Mouse (Mus musculus): ENCODE measurements around the gene Gm16181. TPM values are rescaled to one million over a fixed set of nuclear protein-coding genes. Genes with fewer than 3 reads are reported as not detected.
A peak's percentile ranks its signal among the peaks of the same experiment; 100 is the strongest.

Gene Gm16181
- polyA plus RNA-seq, 1 experiment from 2014 or later = not detected

- DNase-seq (ENCODE audit: low spot score, missing footprints) = peak; percentile 97
- WGBS = 4% methylated on average over 17 of the region's 18 CpGs
- Histone ChIP-seq H3K9ac (ENCODE audit: low read length) (peak overlapping the region; percentile 47), H3K4me1 (ENCODE audit: control insufficient read depth, insufficient read depth, low read length) (peaks cover 6% of the 10 kb centered on the region; the same call in 1 of the 2 replicates), H3K4me3 (ENCODE audit: low read depth, low read length) (peak overlapping the region; percentile 24), H3K36me3 (ENCODE audit: control insufficient read depth, insufficient read depth, low read length) (no peaks in the 10 kb centered on the region), H3K27me3 (ENCODE audit: control insufficient read depth, insufficient read depth, low read length) (no peaks in the 10 kb centered on the region), H3K4me2 (peak overlapping the region; percentile 45), H3K9me3 (ENCODE audit: control insufficient read depth, low read length) (no peaks in the 10 kb centered on the region), H3K27ac (ENCODE audit: low read depth, low read length) (no peak overlapping the region)
- ATAC-seq (ENCODE audit: low FRiP score) = 0 out of 2 replicates have a peak, but pooled peaks have one; percentile 48
These were observed 34.7 kb upstream of the Gm16181 start for GRCm38 (mm10) chr17:35185639-35186611.

- WGBS = 0% methylated on average over 4 of the region's 4 CpGs
- Histone ChIP-seq H3K9me3 (ENCODE audit: control insufficient read depth, low read length) (no peaks in the 10 kb centered on the region), H3K4me3 (ENCODE audit: low read depth, low read length) (no peak overlapping the region), H3K4me1 (ENCODE audit: control insufficient read depth, insufficient read depth, low read length) (peaks cover 6% of the 10 kb centered on the region; the same call in 1 of the 2 replicates), H3K27me3 (ENCODE audit: control insufficient read depth, insufficient read depth, low read length) (no peaks in the 10 kb centered on the region), H3K9ac (ENCODE audit: low read length) (no peak overlapping the region), H3K27ac (ENCODE audit: low read depth, low read length) (no peak overlapping the region), H3K36me3 (ENCODE audit: control insufficient read depth, insufficient read depth, low read length) (no peaks in the 10 kb centered on the region), H3K4me2 (peak overlapping the region; percentile 45; the same call in 1 of the 2 replicates)
- ATAC-seq (ENCODE audit: low FRiP score) (peak; percentile 19; the same call in 1 of the 2 replicates), DNase-seq (ENCODE audit: low spot score, missing footprints) (peak; percentile 90)
These were observed 34.0 kb upstream of the Gm16181 start for GRCm38 (mm10) chr17:35186681-35187080.

DNA sequence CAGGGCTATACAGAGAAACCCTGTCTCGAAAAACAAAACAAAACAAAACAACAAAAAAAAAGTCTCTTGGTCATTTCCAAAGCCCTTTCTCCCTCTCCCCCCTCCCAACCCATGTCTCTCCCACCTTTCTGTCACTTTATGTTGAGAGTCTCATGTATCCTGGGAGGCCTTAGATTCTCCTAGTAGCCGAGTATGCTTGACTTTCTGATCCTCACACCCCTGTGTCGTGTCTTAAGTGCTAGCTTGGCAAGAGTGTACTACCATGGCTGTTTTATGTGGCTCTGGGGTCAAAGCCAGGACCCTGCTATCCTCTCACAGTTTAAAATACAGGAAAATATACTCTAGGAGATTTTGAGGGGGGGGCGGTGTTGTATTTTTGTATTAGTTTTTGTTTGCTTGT, 33.3 kb upstream of the Gm16181 start:
- no peak for DNase-seq (ENCODE audit: low spot score, missing footprints)
- WGBS = 88% methylated on average over 4 of the region's 4 CpGs
- no peak overlapping the region for H3K27ac ChIP-seq (ENCODE audit: low read depth, low read length)

DNA sequence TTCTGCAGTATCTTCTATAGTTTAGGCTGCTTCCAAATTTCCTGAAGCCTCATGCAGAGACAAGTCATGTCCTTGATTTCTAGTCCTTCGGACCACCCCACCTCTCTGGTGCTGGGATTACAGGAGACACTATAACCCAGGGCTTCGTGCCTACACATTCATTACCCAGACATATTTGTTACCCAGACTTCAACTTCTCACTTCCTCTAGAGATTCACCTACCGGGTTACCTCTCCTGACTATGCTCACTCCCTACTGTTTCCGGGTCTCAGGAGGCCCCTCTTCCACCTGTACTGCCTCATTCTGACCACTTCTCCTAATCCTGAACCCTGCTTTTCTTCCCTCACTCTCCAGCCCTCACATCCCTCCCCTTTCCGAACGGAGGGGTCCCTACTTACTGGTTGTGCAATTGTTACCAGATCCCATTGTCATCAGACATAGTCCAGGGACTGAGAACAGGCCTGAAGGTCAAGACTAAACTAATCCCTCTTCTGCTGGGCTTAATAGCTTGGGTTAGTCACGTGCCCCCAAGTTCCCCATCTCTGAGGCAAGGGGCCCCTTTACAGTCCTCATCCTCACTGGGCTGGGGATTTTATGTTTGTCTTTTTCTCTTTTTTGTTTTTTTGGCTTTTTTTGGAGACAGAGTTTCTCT, 32.5 kb upstream of the Gm16181 start, which contains the start of gene Lst1:
Gene Lst1, minus strand, starts transcription at position 481 of the 652 bp plus-strand sequence.
- Histone ChIP-seq H3K9me3 (ENCODE audit: control insufficient read depth, low read length) (no peaks in the 10 kb centered on the region), H3K9ac (ENCODE audit: low read length) (no peak within 1 kb of the TSS), H3K4me2 (no peak within 1 kb of the TSS), H3K27ac (ENCODE audit: low read depth, low read length) (no peak within 1 kb of the TSS), H3K27me3 (ENCODE audit: control insufficient read depth, insufficient read depth, low read length) (no peaks in the 10 kb centered on the region), H3K36me3 (ENCODE audit: control insufficient read depth, insufficient read depth, low read length) (no peaks in the 10 kb centered on the region), H3K4me3 (ENCODE audit: low read depth, low read length) (no peak within 1 kb of the TSS), H3K4me1 (ENCODE audit: control insufficient read depth, insufficient read depth, low read length) (peaks cover 6% of the 10 kb centered on the region; the same call in 1 of the 2 replicates)
- no peak for ATAC-seq (ENCODE audit: low FRiP score)
- no peak for DNase-seq (ENCODE audit: low spot score, missing footprints)
- WGBS = 68% methylated on average over 7 of the region's 7 CpGs

More for the DNA sequence above, 33.3 kb upstream of the Gm16181 start:
- H3K4me1 ChIP-seq (ENCODE audit: control insufficient read depth, insufficient read depth, low read length) = peaks cover 6% of the 10 kb centered on the region; the same call in 1 of the 2 replicates
- no peak overlapping the region for H3K4me3 ChIP-seq (ENCODE audit: low read depth, low read length)
- no peak for ATAC-seq (ENCODE audit: low FRiP score)
- no peaks in the 10 kb centered on the region for H3K9me3 ChIP-seq (ENCODE audit: control insufficient read depth, low read length)
- H3K9ac ChIP-seq (ENCODE audit: low read length) = no peak overlapping the region
- H3K4me2 ChIP-seq = no peak overlapping the region
- H3K27me3 ChIP-seq (ENCODE audit: control insufficient read depth, insufficient read depth, low read length) = no peaks in the 10 kb centered on the region
- no peaks in the 10 kb centered on the region for H3K36me3 ChIP-seq (ENCODE audit: control insufficient read depth, insufficient read depth, low read length)

GRCm38 (mm10) chr17:35189186-35189585, 31.4 kb upstream of the Gm16181 start:
- Histone ChIP-seq H3K27ac (ENCODE audit: low read depth, low read length) (no peak overlapping the region), H3K4me3 (ENCODE audit: low read depth, low read length) (no peak overlapping the region), H3K9me3 (ENCODE audit: control insufficient read depth, low read length) (no peaks in the 10 kb centered on the region), H3K4me2 (no peak overlapping the region), H3K4me1 (ENCODE audit: control insufficient read depth, insufficient read depth, low read length) (peaks cover 6% of the 10 kb centered on the region; the same call in 1 of the 2 replicates), H3K27me3 (ENCODE audit: control insufficient read depth, insufficient read depth, low read length) (peaks cover 1% of the 10 kb centered on the region; the same call in 1 of the 2 replicates), H3K36me3 (ENCODE audit: control insufficient read depth, insufficient read depth, low read length) (no peaks in the 10 kb centered on the region), H3K9ac (ENCODE audit: low read length) (no peak overlapping the region)
- 82% methylated on average over 1 of the region's 1 CpGs for WGBS
- DNase-seq (ENCODE audit: low spot score, missing footprints) (no peak), ATAC-seq (ENCODE audit: low FRiP score) (no peak)

- H3K4me3 ChIP-seq (ENCODE audit: low read depth, low read length) = no peak overlapping the region
- H3K4me1 ChIP-seq (ENCODE audit: control insufficient read depth, insufficient read depth, low read length) = peaks cover 6% of the 10 kb centered on the region; the same call in 1 of the 2 replicates
- no peak overlapping the region for H3K9ac ChIP-seq (ENCODE audit: low read length)
- H3K36me3 ChIP-seq (ENCODE audit: control insufficient read depth, insufficient read depth, low read length) = no peaks in the 10 kb centered on the region
- 73% methylated on average over 4 of the region's 4 CpGs for WGBS
- no peak for ATAC-seq (ENCODE audit: low FRiP score)
- no peaks in the 10 kb centered on the region for H3K9me3 ChIP-seq (ENCODE audit: control insufficient read depth, low read length)
- peaks cover 10% of the 10 kb centered on the region for H3K27me3 ChIP-seq (ENCODE audit: control insufficient read depth, insufficient read depth, low read length)
- H3K4me2 ChIP-seq = no peak overlapping the region
- H3K27ac ChIP-seq (ENCODE audit: low read depth, low read length) = no peak overlapping the region
- no peak for DNase-seq (ENCODE audit: low spot score, missing footprints)
These were observed 30.5 kb upstream of the Gm16181 start for GRCm38 (mm10) chr17:35190096-35190495.

GRCm38 (mm10) chr17:35191723-35192122, 28.9 kb upstream of the Gm16181 start:
- H3K4me2 ChIP-seq = no peak overlapping the region
- H3K36me3 ChIP-seq (ENCODE audit: control insufficient read depth, insufficient read depth, low read length) = no peaks in the 10 kb centered on the region
- no peak overlapping the region for H3K9ac ChIP-seq (ENCODE audit: low read length)
- H3K27ac ChIP-seq (ENCODE audit: low read depth, low read length) = no peak overlapping the region
- WGBS = 63% methylated on average over 2 of the region's 2 CpGs
- H3K4me1 ChIP-seq (ENCODE audit: control insufficient read depth, insufficient read depth, low read length) = peaks cover 4% of the 10 kb centered on the region
- ATAC-seq (ENCODE audit: low FRiP score) (no peak), DNase-seq (ENCODE audit: low spot score, missing footprints) (no peak)
- peaks cover 26% of the 10 kb centered on the region for H3K27me3 ChIP-seq (ENCODE audit: control insufficient read depth, insufficient read depth, low read length)
- H3K9me3 ChIP-seq (ENCODE audit: control insufficient read depth, low read length) = no peaks in the 10 kb centered on the region
- no peak overlapping the region for H3K4me3 ChIP-seq (ENCODE audit: low read depth, low read length)

DNA sequence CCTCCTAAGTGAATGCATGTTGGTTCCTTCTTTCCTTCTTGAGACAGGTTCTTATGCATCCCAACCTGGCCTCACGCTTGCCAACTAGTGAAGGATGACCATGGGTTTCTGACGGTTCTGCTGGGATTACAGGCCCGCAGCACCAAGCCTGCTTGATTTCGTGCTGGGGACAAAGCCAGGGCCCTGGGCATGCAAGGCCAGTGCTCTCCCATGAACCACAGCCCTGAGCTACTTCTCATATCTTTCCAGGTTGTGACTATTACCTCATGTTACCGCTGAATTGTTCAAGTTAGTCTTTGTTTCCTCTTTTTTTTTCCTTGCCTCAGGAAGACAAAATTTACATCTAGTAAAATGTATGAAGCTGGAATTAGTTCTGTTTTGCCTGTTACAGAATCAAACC, 27.7 kb upstream of the Gm16181 start:
- Histone ChIP-seq H3K27ac (ENCODE audit: low read depth, low read length) (no peak overlapping the region), H3K4me3 (ENCODE audit: low read depth, low read length) (no peak overlapping the region), H3K9me3 (ENCODE audit: control insufficient read depth, low read length) (no peaks in the 10 kb centered on the region), H3K4me1 (ENCODE audit: control insufficient read depth, insufficient read depth, low read length) (peaks cover 4% of the 10 kb centered on the region; the same call in 1 of the 2 replicates), H3K9ac (ENCODE audit: low read length) (no peak overlapping the region), H3K4me2 (no peak overlapping the region), H3K36me3 (ENCODE audit: control insufficient read depth, insufficient read depth, low read length) (no peaks in the 10 kb centered on the region), H3K27me3 (ENCODE audit: control insufficient read depth, insufficient read depth, low read length) (peaks cover 26% of the 10 kb centered on the region)
- DNase-seq (ENCODE audit: low spot score, missing footprints) = no peak
- 85% methylated on average over 5 of the region's 5 CpGs for WGBS
- ATAC-seq (ENCODE audit: low FRiP score) = no peak
